Comparison of ENCODE assay signal across 23 mouse cellular contexts in the genomic region with DNA sequence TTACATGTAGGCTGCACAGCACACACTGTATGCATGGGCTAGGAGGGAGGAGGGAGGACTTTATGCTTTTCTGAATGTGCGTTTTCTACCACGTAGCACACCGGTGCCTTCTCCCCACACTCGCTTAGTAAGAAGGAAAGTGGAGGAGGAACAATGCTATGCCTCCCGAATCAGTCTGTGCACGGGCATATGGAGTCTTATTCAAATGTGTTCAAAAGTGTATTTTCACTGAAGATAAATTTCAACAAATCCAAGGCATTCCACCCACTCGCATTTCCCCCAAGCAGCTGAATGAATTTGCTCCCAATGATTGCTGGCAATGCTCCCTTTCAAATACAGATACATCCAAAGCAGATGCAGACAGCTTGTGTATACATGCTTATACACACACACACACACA.
DNase-seq lines count a peak whose midpoint lies in the region; ATAC-seq lines count a peak whose summit lies in the region.
"Had no signal": no experiment of that assay in that cellular context is flagged by ENCODE, and none has a peak within 500 bp of the region (broad histone marks: within the 10 kb centered on the region; RNA-seq: fewer than 3 reads in every experiment).

No protein-coding gene starts in this region.

- no peak overlapping the region for H3K27ac ChIP-seq in embryonic facial prominence, embryonic 14.5 days (replicated peaks; ENCODE audit: low read depth, low read length)
- H3K27ac ChIP-seq in embryonic facial prominence, embryonic 10.5 days (replicated peaks): no peak overlapping the region
- H3K27ac ChIP-seq: forebrain, embryonic 15.5 days; hindbrain, postnatal 0 days; limb, embryonic 12.5 days; liver, embryonic 14.5 days; midbrain, embryonic 13.5 days had no signal

- no peaks in the 10 kb centered on the region for H3K27me3 ChIP-seq in embryonic facial prominence, embryonic 14.5 days (replicated peaks; ENCODE audit: control insufficient read depth, insufficient read depth, low read length)
- H3K27me3 ChIP-seq in embryonic facial prominence, embryonic 10.5 days (replicated peaks; ENCODE audit: low read depth, poor library complexity, severe bottlenecking): no peaks in the 10 kb centered on the region
- H3K27me3 ChIP-seq: CH12.LX; forebrain, embryonic 15.5 days; limb, embryonic 12.5 days; midbrain, embryonic 13.5 days had no signal

- no peak overlapping the region for H3K4me3 ChIP-seq in embryonic facial prominence, embryonic 14.5 days (ENCODE audit: low read depth, low read length)
- H3K4me3 ChIP-seq in embryonic facial prominence, embryonic 10.5 days: no peak overlapping the region
- H3K4me3 ChIP-seq: forebrain, embryonic 15.5 days; limb, embryonic 12.5 days; midbrain, embryonic 13.5 days; myocyte had no signal

- no peaks in the 10 kb centered on the region for H3K36me3 ChIP-seq in embryonic facial prominence, embryonic 14.5 days (ENCODE audit: control insufficient read depth, insufficient read depth, low read length)
- no peaks in the 10 kb centered on the region for H3K36me3 ChIP-seq in embryonic facial prominence, embryonic 10.5 days (replicated peaks)
- H3K36me3 ChIP-seq: forebrain, embryonic 15.5 days; limb, embryonic 12.5 days; midbrain, embryonic 13.5 days had no signal

- peak; percentile 11 for DNase-seq in embryonic facial prominence, embryonic 14.5 days (ENCODE audit: low spot score)
- no peak for DNase-seq in embryonic facial prominence, embryonic 10.5 days (ENCODE audit: low spot score)
- peak; percentile 8 to 9 for DNase-seq in frontal cortex, postnatal 10 days (ENCODE audit: low spot score in 2 of 2)
- DNase-seq in layer of hippocampus, adult 9-11 months: peak; percentile 70
- peak; percentile 40 to 72 for DNase-seq in left cerebral cortex, postnatal 25 days (ENCODE audit: low spot score in 2 of 2)
- no peak for DNase-seq in Muller cell, postnatal 12 days (ENCODE audit: inconsistent ontology term)
- no peak for DNase-seq in cerebellum, adult 18-20 months
- DNase-seq in urinary bladder, adult 18-20 months (ENCODE audit: low spot score in 2 of 2): no peak
- DNase-seq: adrenal gland, adult 2 months; cerebellum, postnatal 36 days; gastrocnemius, postnatal 36 days; heart, postnatal 4 days; kidney, adult 11 months; kidney, postnatal 25 days; retina, postnatal 1 day had no signal

- no peak overlapping the region for H3K9ac ChIP-seq in embryonic facial prominence, embryonic 14.5 days (ENCODE audit: low read depth, low read length)
- H3K9ac ChIP-seq: forebrain, embryonic 15.5 days; limb, embryonic 12.5 days; liver, embryonic 14.5 days; midbrain, embryonic 13.5 days had no signal

- WGBS in embryonic facial prominence, embryonic 14.5 days: 83% methylated on average over 7 of the region's 7 CpGs
- WGBS in embryonic facial prominence, embryonic 10.5 days: 90% methylated on average over 7 of the region's 7 CpGs

- H3K9me3 ChIP-seq in embryonic facial prominence, embryonic 14.5 days (ENCODE audit: control insufficient read depth, low read length): no peaks in the 10 kb centered on the region
- no peaks in the 10 kb centered on the region for H3K9me3 ChIP-seq in embryonic facial prominence, embryonic 10.5 days
- H3K9me3 ChIP-seq: forebrain, embryonic 15.5 days; limb, embryonic 12.5 days; midbrain, embryonic 13.5 days had no signal

- no peaks in the 10 kb centered on the region for H3K4me1 ChIP-seq in embryonic facial prominence, embryonic 14.5 days (ENCODE audit: control insufficient read depth, insufficient read depth, low read length)
- H3K4me1 ChIP-seq in embryonic facial prominence, embryonic 10.5 days: no peaks in the 10 kb centered on the region
- H3K4me1 ChIP-seq: forebrain, embryonic 15.5 days; limb, embryonic 12.5 days; midbrain, embryonic 13.5 days had no signal

- ATAC-seq in embryonic facial prominence, embryonic 14.5 days (ENCODE audit: low read depth): no peak
- ATAC-seq: forebrain, embryonic 15.5 days; hindbrain, postnatal 0 days; midbrain, embryonic 13.5 days had no signal

- intact Hi-C loops in left cerebral cortex, postnatal 25 days (cut with DNase I): no loop called here

- H3K4me2 ChIP-seq in embryonic facial prominence, embryonic 14.5 days (ENCODE audit: low read depth, low read length): no peak overlapping the region
- H3K4me2 ChIP-seq: forebrain, embryonic 15.5 days; heart, embryonic 11.5 days; limb, embryonic 12.5 days; midbrain, embryonic 13.5 days had no signal

Comparison
In these comparisons a context has a peak if more than half of its experiments do, and no peak if none do; other contexts are left out.
1. DNase-seq: peak in embryonic facial prominence, embryonic 14.5 days (single experiment), frontal cortex, postnatal 10 days (2 of 2), layer of hippocampus, adult 9-11 months (single experiment) and left cerebral cortex, postnatal 25 days (2 of 2); none in embryonic facial prominence, embryonic 10.5 days (single experiment), Muller cell, postnatal 12 days (single experiment), cerebellum, adult 18-20 months (0 of 2) and urinary bladder, adult 18-20 months (0 of 2).